In genomic region chr13:48625433-48626184, GRCm38 (mm10) we compare ENCODE assay signal across 8 mouse cellular contexts. TPM values are rescaled to one million over a fixed set of nuclear protein-coding genes. Genes with fewer than 3 reads are reported as not detected.
DNase-seq lines count a peak whose midpoint lies in the region; ATAC-seq lines count a peak whose summit lies in the region.

TSS of gene Ptpdc1 (minus strand) at chr13:48625664.

- peak within 1 kb of the TSS; percentile 74 for H3K4me2 ChIP-seq in hindbrain, embryonic 14.5 days (replicated peaks)

- peak within 1 kb of the TSS; percentile 70 for H3K4me3 ChIP-seq in hindbrain, embryonic 14.5 days (replicated peaks; ENCODE audit: low read length)

- peak within 1 kb of the TSS; percentile 90 for H3K27ac ChIP-seq in hindbrain, embryonic 14.5 days

- DNase-seq in ZHBTc4 (ENCODE audit: low read depth, low spot score): peak; percentile 97
- peak; percentile 95 to 99 for DNase-seq in cerebellum, postnatal 4 days (ENCODE audit: low spot score in 2 of 2)
- peak; percentile 97 to 98 for DNase-seq in frontal cortex, postnatal 36 days (ENCODE audit: low spot score in 2 of 2)
- peak; percentile 97 for DNase-seq in hindbrain, embryonic 14.5 days (ENCODE audit: low spot score)
- DNase-seq in layer of hippocampus, postnatal 25 days (ENCODE audit: extremely low spot score in 1 of 2, low spot score in 1 of 2): peak; percentile 91 to 93
- peak; percentile 98 for DNase-seq in lung, postnatal 14 days
- DNase-seq in ovary, postnatal 36 days (ENCODE audit: low spot score): peak; percentile 97
- DNase-seq in thymus, postnatal 14 days: peak; percentile 96

- H3K9me3 ChIP-seq in hindbrain, embryonic 14.5 days (ENCODE audit: control insufficient read depth, low read length): no peaks in the 10 kb centered on the region

- H3K36me3 ChIP-seq in hindbrain, embryonic 14.5 days (replicated peaks; ENCODE audit: control insufficient read depth, insufficient read depth): no peaks in the 10 kb centered on the region

- WGBS in hindbrain, embryonic 14.5 days: 2% methylated on average over 63 of the region's 76 CpGs

- ATAC-seq in hindbrain, embryonic 14.5 days (ENCODE audit: low FRiP score): peak; percentile 100

- peak within 1 kb of the TSS; percentile 79 for H3K9ac ChIP-seq in hindbrain, embryonic 14.5 days

- H3K4me1 ChIP-seq in hindbrain, embryonic 14.5 days (replicated peaks; ENCODE audit: control insufficient read depth, insufficient read depth, low read length): peaks cover 8% of the 10 kb centered on the region

- no peaks in the 10 kb centered on the region; the same call in 1 of the 2 replicates for H3K27me3 ChIP-seq in hindbrain, embryonic 14.5 days (ENCODE audit: control insufficient read depth, insufficient read depth, low read length)

RNA-seq across cellular contexts. Expression of gene Ptpdc1, which starts in this region (rescaled TPM):
- 21.6 and 21.7 TPM in 2 replicates for polyA plus RNA-seq in hindbrain, embryonic 14.5 days (2014; fragmentation: Nextera tagmentation; extraction: Ambion mirVana)
- total RNA-seq in layer of hippocampus, postnatal 25 days (2021): 10 to 100 TPM; 40.2 to 44.1 TPM

Comparison
In these comparisons a context has a peak if more than half of its experiments do, and no peak if none do; other contexts are left out.
1. Peak in every context shown above with its lines: DNase-seq, ATAC-seq, H3K4me3 ChIP-seq and H3K27ac ChIP-seq.